Mouse (Mus musculus): Measurements from ENCODE around the gene Dnlz. TPM values are rescaled to one million over a fixed set of nuclear protein-coding genes. Genes with fewer than 3 reads are reported as not detected.

The Dnlz gene
- polyA plus RNA-seq, 3 experiments from 2014 or later = 7.6 to 8.7 (median 7.6) TPM

- ATAC-seq = no peak
These were observed 4.8 kb upstream of the Dnlz start for GRCm38 (mm10) chr2:26356678-26357077.

GRCm38 (mm10) chr2:26356231-26356630 is 4.3 kb upstream of the Dnlz start:
- no peak for ATAC-seq

- no peak for ATAC-seq
These were observed 2.5 kb upstream of the Dnlz start for GRCm38 (mm10) chr2:26354401-26354800.

- no peak for ATAC-seq
These were observed 1.4 kb upstream of the Dnlz start for GRCm38 (mm10) chr2:26353066-26353980.

DNA sequence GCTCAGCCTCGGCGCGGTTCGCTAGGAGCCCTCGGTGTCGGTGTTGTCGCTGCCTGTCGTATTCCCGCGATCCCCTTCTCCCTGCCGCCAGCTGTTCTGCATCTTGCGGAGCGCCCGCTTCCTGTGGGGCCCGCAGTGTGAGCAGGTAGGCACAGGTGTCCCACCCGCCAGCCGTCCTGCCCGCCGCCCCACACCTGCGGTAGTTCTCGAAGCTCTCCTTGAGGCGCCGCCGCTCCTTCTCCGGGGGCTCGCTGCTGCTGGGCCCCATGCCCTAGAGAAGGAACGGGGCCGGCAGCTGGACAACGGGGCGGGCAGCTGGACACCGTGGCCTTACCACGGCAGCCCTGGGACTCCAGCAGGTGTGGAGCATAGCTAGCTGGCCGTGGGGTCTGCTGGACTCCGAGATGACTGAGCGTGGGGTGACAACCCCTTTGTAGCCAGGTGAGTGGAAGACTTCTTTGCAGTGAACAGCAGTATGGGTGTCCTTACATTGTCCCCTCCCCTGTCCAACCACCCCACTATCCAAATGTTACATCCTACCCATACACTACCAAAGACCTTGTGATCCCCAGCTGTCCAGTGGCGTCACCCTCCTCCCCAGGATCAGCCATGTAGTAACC is 491 bp upstream of the Dnlz start:
- ATAC-seq = no peak

DNA sequence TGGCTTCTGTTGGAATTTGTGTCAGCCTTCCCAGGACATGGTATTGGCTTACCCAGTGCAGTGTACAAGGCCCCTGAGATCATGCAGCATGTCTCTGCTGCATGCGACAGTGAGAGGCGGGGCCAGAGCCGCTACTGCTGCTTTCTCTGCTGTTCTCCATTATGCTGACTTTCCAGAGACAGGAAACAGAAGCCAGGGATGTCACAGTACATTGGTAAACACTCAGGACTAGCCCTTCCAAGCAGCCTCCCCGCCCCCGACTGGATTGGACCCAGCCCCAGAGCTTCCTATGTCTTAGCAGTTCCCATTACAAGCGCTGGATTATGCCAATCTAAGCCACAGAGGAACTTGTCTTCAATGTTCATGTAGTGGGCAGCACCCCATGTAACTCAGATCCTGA is 3.7 kb downstream of the Dnlz start:
- ATAC-seq = no peak

- no peak for ATAC-seq
These were observed 9.1 kb downstream of the Dnlz start for GRCm38 (mm10) chr2:26342609-26343490.

DNA sequence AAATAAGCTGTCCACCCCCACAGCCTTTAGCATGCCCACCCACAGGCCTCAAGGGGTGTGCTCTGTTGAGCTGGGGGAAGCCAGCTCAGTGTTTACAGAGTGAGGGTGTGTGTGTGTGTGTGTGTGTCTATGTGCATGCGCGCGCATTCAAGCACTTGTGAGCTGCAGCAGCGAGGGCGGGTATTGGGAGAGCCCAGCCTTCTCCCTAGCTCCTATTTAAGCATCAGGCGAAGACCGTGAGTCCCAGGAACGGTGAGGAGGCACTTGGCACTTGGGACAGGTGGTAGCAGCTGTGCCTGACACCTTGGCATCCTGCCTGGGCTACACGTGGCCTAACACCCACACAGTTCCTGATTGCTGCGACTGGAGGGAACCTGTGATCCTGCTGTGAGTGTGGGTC is 9.9 kb downstream of the Dnlz start:
- peak; percentile 50 for ATAC-seq

GRCm38 (mm10) chr2:26341510-26341981 is 10.4 kb downstream of the Dnlz start:
- no peak for ATAC-seq

- no peak for ATAC-seq
These were observed 12.7 kb downstream of the Dnlz start for GRCm38 (mm10) chr2:26339204-26339551.

DNA sequence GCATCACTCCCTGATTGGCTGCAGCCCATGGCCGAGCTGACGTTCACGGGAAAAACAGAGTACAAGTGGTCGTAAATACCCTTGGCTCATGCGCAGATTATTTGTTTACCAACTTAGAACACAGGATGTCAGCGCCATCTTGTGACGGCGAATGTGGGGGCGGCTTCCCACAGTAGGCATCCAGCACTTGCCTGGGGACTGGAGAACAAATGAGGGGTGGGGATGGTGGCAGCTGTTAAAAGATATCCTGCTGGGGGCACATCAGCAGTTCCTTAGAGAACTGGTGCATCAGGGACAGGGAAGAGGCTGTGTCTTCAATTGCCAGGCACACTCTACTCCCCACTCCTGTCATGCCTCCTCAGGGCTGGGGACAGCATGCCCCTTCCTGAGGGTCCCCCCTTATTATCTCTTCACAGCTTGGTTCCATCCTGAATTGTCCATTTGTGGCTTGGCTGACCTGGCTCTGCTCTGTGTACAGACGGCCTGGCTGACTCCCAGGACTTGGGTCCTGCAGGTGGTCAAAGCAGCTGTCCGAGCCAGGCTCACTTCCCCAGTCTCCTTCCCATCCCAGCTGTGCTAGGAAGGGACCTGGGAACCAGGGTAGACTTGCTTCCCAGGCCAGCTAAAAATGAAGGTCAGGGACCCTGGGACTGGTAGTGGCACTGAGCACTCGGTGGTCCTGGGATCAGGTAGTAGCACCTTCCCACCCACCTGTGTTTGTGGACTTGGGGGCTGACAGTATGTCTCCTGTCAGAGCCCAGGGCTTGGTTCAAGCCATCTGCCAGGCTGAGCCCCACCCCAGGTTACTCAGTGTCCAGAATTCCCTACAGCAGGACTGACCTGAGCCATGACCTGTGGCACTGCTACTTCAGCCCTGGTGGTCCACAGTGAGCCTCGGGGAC is 13.4 kb downstream of the Dnlz start:
- peak; percentile 54 for ATAC-seq

GRCm38 (mm10) chr2:26330702-26331101 is 21.2 kb downstream of the Dnlz start:
- no peak for ATAC-seq

- ATAC-seq = no peak
These were observed 21.8 kb downstream of the Dnlz start for GRCm38 (mm10) chr2:26330056-26330468.

GRCm38 (mm10) chr2:26329402-26329801 is 22.5 kb downstream of the Dnlz start:
- ATAC-seq = no peak

DNA sequence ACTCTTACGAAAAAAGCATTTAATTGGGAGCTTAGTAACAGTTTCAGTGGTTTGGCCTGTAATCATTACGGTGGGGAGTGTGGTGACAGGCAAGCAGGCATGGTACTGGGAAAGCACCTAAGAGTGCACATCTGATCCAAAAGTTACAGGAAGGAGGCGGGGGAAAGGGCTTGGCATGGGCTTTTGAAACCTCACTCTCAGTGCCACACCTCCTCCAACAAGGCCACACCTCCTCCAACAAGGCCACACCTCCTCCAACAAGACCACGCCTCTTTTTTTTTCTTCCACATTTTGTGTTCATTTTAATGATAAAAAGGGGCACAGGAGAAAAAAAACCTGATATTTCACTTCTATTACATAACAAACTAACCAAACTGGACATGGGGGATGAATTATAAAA is 24.1 kb downstream of the Dnlz start:
- ATAC-seq = peak; percentile 71

- peak; percentile 71 for ATAC-seq
These were observed 26.3 kb downstream of the Dnlz start for GRCm38 (mm10) chr2:26325386-26326181.

GRCm38 (mm10) chr2:26324917-26325316 is 27.0 kb downstream of the Dnlz start:
- ATAC-seq = no peak

GRCm38 (mm10) chr2:26323589-26324325 is 28.2 kb downstream of the Dnlz start:
- ATAC-seq = no peak

DNA sequence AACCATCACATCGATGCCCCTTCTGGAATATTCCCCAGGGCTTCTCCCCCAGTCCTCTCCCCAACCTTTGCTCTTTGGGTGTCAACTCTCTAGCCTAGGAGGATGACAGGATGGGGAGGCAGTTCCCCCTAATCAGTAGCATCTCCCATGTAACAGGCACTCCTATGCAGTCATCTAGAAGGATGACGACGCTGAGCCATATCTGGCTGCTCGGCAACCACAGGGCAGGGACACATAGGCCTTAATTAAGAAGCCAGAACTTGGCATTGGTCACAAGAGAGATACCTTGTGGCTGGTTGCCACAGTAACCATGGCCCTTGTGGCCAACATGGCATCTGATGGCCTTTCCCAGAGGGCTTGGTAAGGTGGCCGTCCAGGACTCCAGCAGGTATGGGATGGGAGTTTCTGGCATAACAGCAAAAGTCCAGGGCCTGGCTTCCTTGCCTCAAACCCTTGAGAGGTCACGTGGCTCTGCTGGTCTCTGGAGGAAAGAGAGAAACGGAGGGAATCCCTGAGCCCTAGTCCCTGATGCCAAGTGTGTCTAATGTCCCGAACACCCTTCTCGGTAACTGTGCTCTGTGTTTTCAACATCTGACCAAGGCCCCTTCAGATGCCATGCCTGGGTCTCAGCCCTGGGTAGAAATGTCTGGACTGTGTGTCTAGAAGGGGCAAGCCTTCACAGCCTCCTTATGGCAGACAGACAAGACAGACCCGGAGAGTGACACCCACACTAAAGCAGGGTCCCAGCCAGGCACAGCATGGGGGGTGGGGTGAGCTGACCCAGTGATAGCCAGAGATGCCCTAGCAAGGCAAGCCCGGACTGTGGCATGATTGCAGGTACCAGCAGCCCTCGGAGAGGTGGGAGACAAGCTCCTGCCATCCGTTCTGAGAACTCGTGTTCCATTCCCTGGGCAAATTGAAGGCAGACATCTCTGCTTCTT is 31.4 kb downstream of the Dnlz start:
- no peak for ATAC-seq

All from inflammation-experienced regulatory T-cells, adult 6 months (primary cell).